Mouse (Mus musculus) kidney, adult 2 months (tissue): Measurements from ENCODE around the gene Ston2.

Experiments
- CTCF ChIP-seq: fragments of 200-500 bp; conservative IDR thresholded peaks from 2 replicates; pipeline ENCODE4 v1.5.1; 2011; ENCODE audit warnings: low read depth, mild to moderate bottlenecking, control low read depth, low read length, moderate library complexity, mixed read lengths; ENCODE audit not compliant: insufficient read depth, insufficient read length
- POLR2A ChIP-seq: fragments of 200-500 bp; IDR thresholded peaks from one replicate; pipeline ENCODE4 v1.6.1; 2011; ENCODE audit warnings: low read depth, low read length, control low read depth

DNA sequence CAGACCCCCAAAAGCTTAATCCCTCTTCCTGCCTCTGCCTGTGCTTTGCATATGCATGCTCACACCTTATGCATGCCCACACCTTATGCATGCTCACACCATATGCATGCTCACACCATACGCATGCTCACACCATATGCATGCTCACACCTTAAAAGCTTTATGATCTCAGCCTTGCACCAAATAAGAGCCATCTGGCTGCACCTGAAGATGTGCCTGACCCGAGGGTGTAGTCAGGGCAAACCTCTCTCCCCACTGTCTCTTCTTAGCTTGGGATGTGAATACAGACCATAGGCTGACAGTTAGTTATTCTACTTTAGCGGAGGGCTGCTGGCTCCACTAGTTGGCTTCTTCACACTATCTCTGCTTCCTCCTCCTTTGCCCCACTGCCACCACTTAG is 105.1 kb downstream of the Ston2 start:
- TF ChIP-seq POLR2A (no peak), CTCF (no peak)
